Mouse (Mus musculus) heart, postnatal 0 days (tissue): ENCODE results near the gene Hlf. TPM values are rescaled to one million over a fixed set of nuclear protein-coding genes. Genes with fewer than 3 reads are reported as not detected.

Experiments
- ATAC-seq: fragments of 200-750 bp; cut with Nextera tagmentation; 2 replicates; pipeline ENCODE4 v1.8.0; 2017; ENCODE audit warnings: low read depth, moderate number of reproducible peaks, moderate library complexity; ENCODE audit not compliant: insufficient read depth
- DNase-seq: peaks from one replicate; pipeline ENCODE4 v3.0.0-alpha.2; 2016; ENCODE audit warnings: low spot score
- H3K27ac ChIP-seq: fragments of 300-500 bp; sonication (generic); 2 replicates; pipeline ENCODE4 v1.5.1; 2014; ENCODE audit warnings: low read depth, mild to moderate bottlenecking
- H3K27me3 ChIP-seq: fragments of 300-500 bp; sonication (generic); 2 replicates; pipeline ENCODE4 v1.6.1; 2014; ENCODE audit warnings: low read length, mixed read lengths; ENCODE audit not compliant: control insufficient read depth, insufficient read depth
- H3K36me3 ChIP-seq: fragments of 300-500 bp; sonication (generic); replicated peaks from 2 replicates; pipeline ENCODE4 v1.6.1; 2014; ENCODE audit warnings: low read length, mixed read lengths; ENCODE audit not compliant: control insufficient read depth, insufficient read depth
- H3K4me1 ChIP-seq: fragments of 300-500 bp; sonication (generic); 2 replicates; pipeline ENCODE4 v1.6.1; 2014; ENCODE audit warnings: antibody characterized with exemption; ENCODE audit not compliant: control insufficient read depth, insufficient read depth
- H3K4me2 ChIP-seq: fragments of 300-500 bp; sonication (generic); 2 replicates; pipeline ENCODE4 v1.6.1; 2014; ENCODE audit warnings: low read depth, mild to moderate bottlenecking, low read length, moderate library complexity
- H3K4me3 ChIP-seq: fragments of 300-500 bp; sonication (generic); 2 replicates; pipeline ENCODE4 v1.5.1; 2014; ENCODE audit warnings: low read depth, low read length
- H3K9ac ChIP-seq: fragments of 300-500 bp; sonication (generic); replicated peaks from 2 replicates; pipeline ENCODE4 v1.6.1; 2014; ENCODE audit warnings: low read depth, low read length, mixed read lengths
- H3K9me3 ChIP-seq: fragments of 300-500 bp; sonication (generic); replicated peaks from 2 replicates; pipeline ENCODE4 v1.6.1; 2016; ENCODE audit warnings: low read length; ENCODE audit not compliant: control insufficient read depth
- CTCF ChIP-seq: IDR thresholded peaks from 2 replicates; pipeline ENCODE4 v1.5.1; 2016; ENCODE audit warnings: antibody characterized with exemption, control low read depth, low read depth
- EP300 ChIP-seq: IDR thresholded peaks from 2 replicates; pipeline ENCODE4 v1.6.1; 2016; ENCODE audit warnings: antibody characterized with exemption, low read depth
- WGBS: fragments of 180-500 bp; shearing (Covaris S2); extraction: QIAGEN DNeasy Blood & Tissue Kit; methylation state at CpG from one replicate; pipeline ENCODE4 v1.1.7; 2014; 5-methylcytosine and 5-hydroxymethylcytosine counted together
- polyA plus RNA-seq: library from polyadenylated mRNA; unstranded; fragments of >200 nt; fragmentation: Nextera tagmentation; extraction: Ambion mirVana; gene quantifications from 2 replicates; pipeline ENCODE4 v1.2.1, GENCODE M21; 2015
- total RNA-seq: library from RNA; depleted of rRNA; stranded (reverse); fragments of >200 nt; gene quantifications from 2 replicates; pipeline ENCODE4 v1.2.3, GENCODE M21; 2014; ENCODE audit warnings: low replicate concordance

Gene Hlf
- total and polyA plus RNA-seq, 2 experiments from 2014 or later = 7.0 to 7.6 TPM

DNA sequence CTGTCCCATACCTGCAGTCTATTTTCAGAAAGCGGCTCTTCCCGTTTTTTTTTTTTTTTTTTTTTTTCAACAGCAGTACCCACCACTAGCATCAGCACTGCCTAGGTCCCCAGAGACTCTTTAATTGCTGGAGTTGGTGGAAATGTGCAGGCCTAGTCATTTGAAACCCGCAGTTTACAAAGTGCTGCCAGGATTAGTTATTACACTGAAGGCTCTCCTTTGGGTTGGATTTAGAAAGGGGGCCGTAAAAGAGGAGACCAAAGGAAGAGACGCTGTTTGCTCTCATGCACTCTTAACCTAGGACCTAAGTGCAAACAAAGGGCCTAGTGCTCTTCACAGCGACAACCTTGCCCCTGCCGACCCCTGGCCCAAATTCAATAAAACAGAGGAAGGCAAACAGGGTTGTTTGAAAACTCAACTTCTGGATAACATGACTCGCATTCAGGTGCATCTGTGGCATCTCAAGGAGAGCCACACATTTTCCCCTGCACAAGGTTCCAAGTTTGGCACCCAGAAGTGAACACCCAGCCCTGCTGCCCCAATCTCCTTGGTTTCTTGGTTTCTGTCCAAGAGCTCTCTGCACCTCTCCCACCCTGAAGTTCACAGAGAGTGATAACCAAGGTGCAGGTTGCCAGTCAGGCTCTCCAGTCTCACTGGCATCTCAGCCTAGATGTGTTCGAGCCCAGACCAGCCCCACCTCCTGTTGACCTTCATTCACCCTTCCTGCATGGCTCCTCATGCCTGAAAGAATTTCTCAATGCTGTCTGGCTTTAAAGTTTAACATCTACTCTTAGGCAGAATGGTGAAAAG lies 34.0 kb downstream of the Hlf start:
- H3K9me3 ChIP-seq = no peaks in the 10 kb centered on the region
- no peaks in the 10 kb centered on the region for H3K27me3 ChIP-seq
- H3K36me3 ChIP-seq = no peaks in the 10 kb centered on the region
- DNase-seq (peak; percentile 19), ATAC-seq (0 out of 2 replicates have a peak, but pooled peaks have one; percentile 18)
- H3K9ac ChIP-seq = no peak overlapping the region
- no peak overlapping the region for H3K4me3 ChIP-seq
- peak overlapping the region; percentile 87 for H3K27ac ChIP-seq
- no peak for TF ChIP-seq EP300
- TF ChIP-seq CTCF = no peak
- WGBS = 34% methylated on average over 9 of the region's 9 CpGs
- H3K4me1 ChIP-seq = peaks cover 47% of the 10 kb centered on the region
- no peak overlapping the region for H3K4me2 ChIP-seq

DNA sequence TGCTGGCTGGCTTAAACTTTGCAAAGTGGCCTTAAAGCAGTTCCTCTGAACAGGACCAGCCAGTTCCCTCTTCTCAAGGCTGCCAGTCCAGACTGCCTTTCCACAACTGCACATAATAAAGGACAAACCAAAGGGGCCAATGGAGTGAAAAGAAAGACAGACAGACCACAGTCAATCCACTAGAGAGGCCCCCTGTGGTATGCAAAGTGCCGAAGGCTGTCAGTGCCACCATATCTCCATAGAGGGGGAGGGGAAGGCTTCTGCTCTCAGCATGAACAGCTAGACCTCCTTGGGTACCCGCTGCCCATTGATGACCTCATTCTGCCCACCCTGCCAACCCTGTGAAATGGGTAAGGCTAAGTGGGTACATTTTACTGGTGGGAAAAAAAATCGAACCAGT lies 34.7 kb downstream of the Hlf start:
- no peak overlapping the region for H3K4me2 ChIP-seq
- DNase-seq (no peak), ATAC-seq (peak; percentile 18; the same call in 1 of the 2 replicates)
- H3K9ac ChIP-seq = no peak overlapping the region
- peaks cover 47% of the 10 kb centered on the region for H3K4me1 ChIP-seq
- TF ChIP-seq CTCF (no peak), EP300 (no peak)
- H3K4me3 ChIP-seq = no peak overlapping the region
- 20% methylated on average over 3 of the region's 3 CpGs for WGBS
- H3K36me3 ChIP-seq = no peaks in the 10 kb centered on the region
- no peaks in the 10 kb centered on the region for H3K27me3 ChIP-seq
- no peaks in the 10 kb centered on the region for H3K9me3 ChIP-seq
- H3K27ac ChIP-seq = peak overlapping the region; percentile 87

DNA sequence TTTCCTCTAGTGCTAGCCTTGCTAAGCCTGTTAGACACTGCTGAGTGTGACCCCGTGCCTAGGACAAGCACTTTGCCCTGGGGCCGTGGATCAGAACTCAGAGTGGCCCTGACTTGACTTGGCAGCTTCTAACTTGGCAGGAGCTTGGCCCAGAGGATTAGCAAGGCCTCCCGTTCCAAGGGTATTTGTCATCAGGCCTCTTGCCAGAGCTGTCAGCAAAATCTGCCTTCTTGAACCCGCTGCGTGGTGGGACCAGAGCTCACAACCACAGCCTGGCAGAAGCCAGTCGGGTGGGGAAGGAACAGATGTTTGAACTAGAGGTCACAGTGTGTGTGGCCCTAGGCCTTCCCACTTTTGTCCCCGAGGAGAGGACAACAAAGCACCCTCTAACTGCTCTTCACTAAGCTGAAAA lies 35.4 kb downstream of the Hlf start:
- no peaks in the 10 kb centered on the region for H3K36me3 ChIP-seq
- no peaks in the 10 kb centered on the region for H3K9me3 ChIP-seq
- WGBS = 17% methylated on average over 7 of the region's 7 CpGs
- peak; percentile 57 for DNase-seq
- H3K4me3 ChIP-seq = no peak overlapping the region
- TF ChIP-seq CTCF (no peak), EP300 (no peak)
- no peak overlapping the region for H3K4me2 ChIP-seq
- H3K27ac ChIP-seq = peak overlapping the region; percentile 87
- ATAC-seq = peak; percentile 71
- peaks cover 47% of the 10 kb centered on the region for H3K4me1 ChIP-seq
- H3K27me3 ChIP-seq = no peaks in the 10 kb centered on the region
- no peak overlapping the region for H3K9ac ChIP-seq

DNA sequence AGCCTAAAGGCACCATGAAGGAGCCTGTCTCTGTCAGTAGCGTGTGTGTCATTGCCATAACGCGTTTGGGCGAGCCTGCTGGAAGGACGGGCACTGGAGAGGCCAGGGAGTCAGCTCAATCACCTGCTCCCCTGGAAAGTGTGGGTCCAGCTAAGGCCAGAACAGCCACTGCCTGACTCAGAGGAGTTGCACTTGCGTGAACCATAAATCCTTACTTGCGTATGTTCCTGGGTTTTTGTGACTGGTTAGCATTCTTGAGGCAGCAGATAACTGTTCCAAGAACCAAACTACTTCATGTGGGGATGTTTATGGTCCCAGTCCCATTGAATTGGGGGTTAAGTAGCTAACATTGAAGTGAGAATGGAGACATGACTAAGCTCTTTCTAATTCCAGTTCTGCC lies 38.0 kb downstream of the Hlf start:
- WGBS = 83% methylated on average over 7 of the region's 7 CpGs
- DNase-seq (no peak), ATAC-seq (no peak)
- Histone ChIP-seq H3K9me3 (no peaks in the 10 kb centered on the region), H3K4me3 (no peak overlapping the region), H3K9ac (no peak overlapping the region), H3K36me3 (no peaks in the 10 kb centered on the region), H3K4me1 (peaks cover 39% of the 10 kb centered on the region), H3K27me3 (no peaks in the 10 kb centered on the region), H3K4me2 (no peak overlapping the region), H3K27ac (no peak overlapping the region)
- TF ChIP-seq CTCF (no peak), EP300 (no peak)

DNA sequence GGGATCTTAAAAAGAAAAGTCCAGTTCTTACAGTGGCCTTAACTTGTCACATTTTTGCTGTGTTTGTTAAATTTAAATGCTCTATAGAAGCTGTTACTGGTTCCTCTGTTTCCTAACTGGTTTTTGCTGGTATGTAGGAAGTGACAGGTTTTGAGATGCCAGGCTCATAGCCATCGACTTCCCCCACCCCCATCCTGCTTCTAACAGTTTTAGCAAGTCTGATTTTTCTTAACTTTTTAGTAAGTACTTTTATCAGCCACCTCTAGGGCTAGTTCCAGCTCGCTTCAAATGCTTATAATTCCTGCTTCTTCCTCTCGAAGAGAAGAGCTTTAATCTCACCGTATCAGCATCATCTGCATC lies 40.6 kb downstream of the Hlf start:
- Histone ChIP-seq H3K27me3 (no peaks in the 10 kb centered on the region), H3K36me3 (no peaks in the 10 kb centered on the region), H3K9me3 (no peaks in the 10 kb centered on the region), H3K27ac (no peak overlapping the region), H3K4me3 (no peak overlapping the region), H3K4me1 (peaks cover 16% of the 10 kb centered on the region), H3K9ac (no peak overlapping the region), H3K4me2 (no peak overlapping the region)
- TF ChIP-seq EP300 (no peak), CTCF (no peak)
- ATAC-seq (no peak), DNase-seq (no peak)
- WGBS = 56% methylated on average over 4 of the region's 4 CpGs
